Mouse (Mus musculus): Measurements from ENCODE around the gene Ficd. TPM values are rescaled to one million over a fixed set of nuclear protein-coding genes. Genes with fewer than 3 reads are reported as not detected.
A peak's percentile ranks its signal among the peaks of the same experiment; 100 is the strongest.

The Ficd gene
- polyA plus RNA-seq, 1 experiment from 2014 or later = 5.4 TPM

GRCm38 (mm10) chr5:113726618-113727017 lies 9.0 kb upstream of the Ficd start:
- Histone ChIP-seq H3K9me3 (ENCODE audit: control insufficient read depth, low read length) (no peaks in the 10 kb centered on the region), H3K9ac (ENCODE audit: low read depth, low read length) (no peak overlapping the region), H3K4me3 (ENCODE audit: low read depth, low read length) (no peak overlapping the region), H3K36me3 (ENCODE audit: control insufficient read depth, insufficient read depth, low read length) (no peaks in the 10 kb centered on the region), H3K27ac (replicated peaks; ENCODE audit: low read depth, low read length) (no peak overlapping the region), H3K4me1 (ENCODE audit: control insufficient read depth, insufficient read depth, low read length) (no peaks in the 10 kb centered on the region), H3K27me3 (replicated peaks; ENCODE audit: control insufficient read depth, insufficient read depth, low read length) (no peaks in the 10 kb centered on the region), H3K4me2 (ENCODE audit: low read depth, low read length) (no peak overlapping the region)
- DNase-seq (ENCODE audit: low spot score) (no peak), ATAC-seq (ENCODE audit: low read depth) (no peak)
- 69% methylated on average over 6 of the region's 6 CpGs for WGBS

GRCm38 (mm10) chr5:113727238-113727637 lies 8.4 kb upstream of the Ficd start:
- no peak for DNase-seq (ENCODE audit: low spot score)
- H3K27ac ChIP-seq (replicated peaks; ENCODE audit: low read depth, low read length) = no peak overlapping the region
- no peaks in the 10 kb centered on the region for H3K4me1 ChIP-seq (ENCODE audit: control insufficient read depth, insufficient read depth, low read length)
- 67% methylated on average over 12 of the region's 12 CpGs for WGBS
- H3K4me2 ChIP-seq (ENCODE audit: low read depth, low read length) = no peak overlapping the region
- no peak overlapping the region for H3K9ac ChIP-seq (ENCODE audit: low read depth, low read length)
- no peak for ATAC-seq (ENCODE audit: low read depth)
- no peak overlapping the region for H3K4me3 ChIP-seq (ENCODE audit: low read depth, low read length)
- no peaks in the 10 kb centered on the region for H3K27me3 ChIP-seq (replicated peaks; ENCODE audit: control insufficient read depth, insufficient read depth, low read length)
- no peaks in the 10 kb centered on the region for H3K9me3 ChIP-seq (ENCODE audit: control insufficient read depth, low read length)
- no peaks in the 10 kb centered on the region for H3K36me3 ChIP-seq (ENCODE audit: control insufficient read depth, insufficient read depth, low read length)

- H3K36me3 ChIP-seq (ENCODE audit: control insufficient read depth, insufficient read depth, low read length) = no peaks in the 10 kb centered on the region
- DNase-seq (ENCODE audit: low spot score) (no peak), ATAC-seq (ENCODE audit: low read depth) (no peak)
- no peaks in the 10 kb centered on the region for H3K4me1 ChIP-seq (ENCODE audit: control insufficient read depth, insufficient read depth, low read length)
- no peak overlapping the region for H3K9ac ChIP-seq (ENCODE audit: low read depth, low read length)
- no peaks in the 10 kb centered on the region for H3K27me3 ChIP-seq (replicated peaks; ENCODE audit: control insufficient read depth, insufficient read depth, low read length)
- H3K4me2 ChIP-seq (ENCODE audit: low read depth, low read length) = no peak overlapping the region
- H3K4me3 ChIP-seq (ENCODE audit: low read depth, low read length) = no peak overlapping the region
- H3K9me3 ChIP-seq (ENCODE audit: control insufficient read depth, low read length) = no peaks in the 10 kb centered on the region
- 54% methylated on average over 7 of the region's 7 CpGs for WGBS
- no peak overlapping the region for H3K27ac ChIP-seq (replicated peaks; ENCODE audit: low read depth, low read length)
Measured at GRCm38 (mm10) chr5:113728011-113728410, 7.6 kb upstream of the Ficd start.

- no peaks in the 10 kb centered on the region for H3K9me3 ChIP-seq (ENCODE audit: control insufficient read depth, low read length)
- H3K4me3 ChIP-seq (ENCODE audit: low read depth, low read length) = no peak overlapping the region
- H3K4me1 ChIP-seq (ENCODE audit: control insufficient read depth, insufficient read depth, low read length) = no peaks in the 10 kb centered on the region
- H3K27me3 ChIP-seq (replicated peaks; ENCODE audit: control insufficient read depth, insufficient read depth, low read length) = no peaks in the 10 kb centered on the region
- ATAC-seq (ENCODE audit: low read depth) = no peak
- no peak overlapping the region for H3K4me2 ChIP-seq (ENCODE audit: low read depth, low read length)
- DNase-seq (ENCODE audit: low spot score) = no peak
- WGBS = 81% methylated on average over 7 of the region's 7 CpGs
- no peaks in the 10 kb centered on the region for H3K36me3 ChIP-seq (ENCODE audit: control insufficient read depth, insufficient read depth, low read length)
- no peak overlapping the region for H3K27ac ChIP-seq (replicated peaks; ENCODE audit: low read depth, low read length)
- no peak overlapping the region for H3K9ac ChIP-seq (ENCODE audit: low read depth, low read length)
Measured at GRCm38 (mm10) chr5:113728691-113729090, 6.9 kb upstream of the Ficd start.

- no peaks in the 10 kb centered on the region for H3K27me3 ChIP-seq (replicated peaks; ENCODE audit: control insufficient read depth, insufficient read depth, low read length)
- 61% methylated on average over 7 of the region's 7 CpGs for WGBS
- H3K4me2 ChIP-seq (ENCODE audit: low read depth, low read length) = no peak overlapping the region
- H3K9me3 ChIP-seq (ENCODE audit: control insufficient read depth, low read length) = no peaks in the 10 kb centered on the region
- H3K27ac ChIP-seq (replicated peaks; ENCODE audit: low read depth, low read length) = no peak overlapping the region
- ATAC-seq (ENCODE audit: low read depth) (no peak; the same call in 1 of the 2 replicates), DNase-seq (ENCODE audit: low spot score) (no peak)
- no peaks in the 10 kb centered on the region for H3K36me3 ChIP-seq (ENCODE audit: control insufficient read depth, insufficient read depth, low read length)
- H3K9ac ChIP-seq (ENCODE audit: low read depth, low read length) = no peak overlapping the region
- H3K4me1 ChIP-seq (ENCODE audit: control insufficient read depth, insufficient read depth, low read length) = no peaks in the 10 kb centered on the region
- H3K4me3 ChIP-seq (ENCODE audit: low read depth, low read length) = no peak overlapping the region
Measured at GRCm38 (mm10) chr5:113730641-113731121, 4.9 kb upstream of the Ficd start.

GRCm38 (mm10) chr5:113731174-113731573 lies 4.4 kb upstream of the Ficd start:
- ATAC-seq (ENCODE audit: low read depth) = no peak
- no peak for DNase-seq (ENCODE audit: low spot score)
- Histone ChIP-seq H3K36me3 (ENCODE audit: control insufficient read depth, insufficient read depth, low read length) (no peaks in the 10 kb centered on the region), H3K4me3 (ENCODE audit: low read depth, low read length) (no peak overlapping the region), H3K9me3 (ENCODE audit: control insufficient read depth, low read length) (no peaks in the 10 kb centered on the region), H3K27me3 (replicated peaks; ENCODE audit: control insufficient read depth, insufficient read depth, low read length) (no peaks in the 10 kb centered on the region), H3K4me2 (ENCODE audit: low read depth, low read length) (no peak overlapping the region), H3K27ac (replicated peaks; ENCODE audit: low read depth, low read length) (no peak overlapping the region), H3K9ac (ENCODE audit: low read depth, low read length) (no peak overlapping the region), H3K4me1 (ENCODE audit: control insufficient read depth, insufficient read depth, low read length) (no peaks in the 10 kb centered on the region)
- WGBS = 85% methylated on average over 7 of the region's 7 CpGs

GRCm38 (mm10) chr5:113732182-113732581 lies 3.4 kb upstream of the Ficd start:
- WGBS = 27% methylated on average over 6 of the region's 6 CpGs
- no peak for ATAC-seq (ENCODE audit: low read depth)
- DNase-seq (ENCODE audit: low spot score) = peak; percentile 41

GRCm38 (mm10) chr5:113734376-113734775 lies 1.2 kb upstream of the Ficd start:
- no peak overlapping the region for H3K4me3 ChIP-seq (ENCODE audit: low read depth, low read length)
- DNase-seq (ENCODE audit: low spot score) = no peak
- H3K9me3 ChIP-seq (ENCODE audit: control insufficient read depth, low read length) = no peaks in the 10 kb centered on the region
- no peak overlapping the region for H3K9ac ChIP-seq (ENCODE audit: low read depth, low read length)
- no peak overlapping the region for H3K27ac ChIP-seq (replicated peaks; ENCODE audit: low read depth, low read length)
- 66% methylated on average over 5 of the region's 5 CpGs for WGBS
- H3K36me3 ChIP-seq (ENCODE audit: control insufficient read depth, insufficient read depth, low read length) = peaks cover 17% of the 10 kb centered on the region
- H3K4me1 ChIP-seq (ENCODE audit: control insufficient read depth, insufficient read depth, low read length) = peaks cover 7% of the 10 kb centered on the region; the same call in 1 of the 2 replicates
- ATAC-seq (ENCODE audit: low read depth) = no peak
- no peak overlapping the region for H3K4me2 ChIP-seq (ENCODE audit: low read depth, low read length)
- no peaks in the 10 kb centered on the region for H3K27me3 ChIP-seq (replicated peaks; ENCODE audit: control insufficient read depth, insufficient read depth, low read length)

More at GRCm38 (mm10) chr5:113732182-113732581, 3.4 kb upstream of the Ficd start:
- H3K4me2 ChIP-seq (ENCODE audit: low read depth, low read length) = no peak overlapping the region
- peaks cover 7% of the 10 kb centered on the region; the same call in 1 of the 2 replicates for H3K4me1 ChIP-seq (ENCODE audit: control insufficient read depth, insufficient read depth, low read length)
- no peak overlapping the region for H3K4me3 ChIP-seq (ENCODE audit: low read depth, low read length)
- no peaks in the 10 kb centered on the region for H3K27me3 ChIP-seq (replicated peaks; ENCODE audit: control insufficient read depth, insufficient read depth, low read length)
- no peaks in the 10 kb centered on the region for H3K36me3 ChIP-seq (ENCODE audit: control insufficient read depth, insufficient read depth, low read length)
- no peak overlapping the region for H3K27ac ChIP-seq (replicated peaks; ENCODE audit: low read depth, low read length)
- no peaks in the 10 kb centered on the region for H3K9me3 ChIP-seq (ENCODE audit: control insufficient read depth, low read length)
- no peak overlapping the region for H3K9ac ChIP-seq (ENCODE audit: low read depth, low read length)

GRCm38 (mm10) chr5:113735023-113735344 lies 619 bp upstream of the Ficd start:
- no peaks in the 10 kb centered on the region for H3K27me3 ChIP-seq (replicated peaks; ENCODE audit: control insufficient read depth, insufficient read depth, low read length)
- H3K9me3 ChIP-seq (ENCODE audit: control insufficient read depth, low read length) = no peaks in the 10 kb centered on the region
- peak overlapping the region; percentile 68 for H3K4me3 ChIP-seq (ENCODE audit: low read depth, low read length)
- 32% methylated on average over 7 of the region's 7 CpGs for WGBS
- peaks cover 23% of the 10 kb centered on the region for H3K36me3 ChIP-seq (ENCODE audit: control insufficient read depth, insufficient read depth, low read length)
- H3K27ac ChIP-seq (replicated peaks; ENCODE audit: low read depth, low read length) = peak overlapping the region; percentile 96
- H3K4me2 ChIP-seq (ENCODE audit: low read depth, low read length) = peak overlapping the region; percentile 68
- ATAC-seq (ENCODE audit: low read depth) (no peak), DNase-seq (ENCODE audit: low spot score) (no peak)
- H3K9ac ChIP-seq (ENCODE audit: low read depth, low read length) = peak overlapping the region; percentile 81
- peaks cover 7% of the 10 kb centered on the region; the same call in 1 of the 2 replicates for H3K4me1 ChIP-seq (ENCODE audit: control insufficient read depth, insufficient read depth, low read length)

All from embryonic facial prominence, embryonic 14.5 days (tissue).